Mouse (Mus musculus): Measurements from ENCODE around the gene Pmpcb.
"Not testable (repeated sequence)": the region's sequence is repeated elsewhere in the genome, so short reads cannot be mapped to it uniquely, and the experiment has no call there.

Gene Pmpcb

DNA sequence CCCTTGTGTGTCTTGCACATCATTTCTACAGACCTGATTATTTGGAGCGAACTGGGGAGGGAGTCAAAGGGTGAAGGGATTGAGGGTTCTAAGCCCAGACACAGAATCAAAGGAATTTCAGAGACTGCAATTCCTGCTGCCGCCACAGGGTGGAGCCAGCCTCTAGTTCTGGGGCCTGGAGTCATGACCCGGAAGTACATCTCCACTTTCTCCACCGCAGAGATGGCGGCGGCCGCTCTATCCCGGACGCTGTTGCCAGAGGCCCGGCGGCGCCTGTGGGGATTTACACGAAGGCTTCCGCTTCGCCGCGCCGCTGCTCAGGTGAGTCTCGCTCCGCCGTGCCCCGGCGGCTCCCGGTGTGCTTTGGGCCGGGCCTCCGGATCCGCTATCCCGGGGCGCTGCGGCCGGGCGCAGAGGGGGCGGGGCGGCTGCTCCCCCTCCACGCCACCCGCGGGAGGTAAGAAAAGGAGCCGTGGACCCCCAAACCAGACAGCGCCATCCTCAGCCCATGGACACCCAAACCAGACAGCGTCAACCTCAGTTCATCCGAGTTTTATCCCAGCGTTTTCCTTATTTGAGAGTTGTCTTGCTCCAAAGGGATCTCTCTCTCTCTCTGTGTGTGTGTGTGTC is at the start of gene Pmpcb:
TSS of gene Pmpcb (plus strand) at position 186 of the 630 bp plus-strand sequence.
- in situ Hi-C loops (cut with MseI, MboI) = loop anchor here in 1 of 2 experiments (10.0 kb wide), 1 partner anchor 72 kb away; no protein-coding TSS in a partner anchor

DNA sequence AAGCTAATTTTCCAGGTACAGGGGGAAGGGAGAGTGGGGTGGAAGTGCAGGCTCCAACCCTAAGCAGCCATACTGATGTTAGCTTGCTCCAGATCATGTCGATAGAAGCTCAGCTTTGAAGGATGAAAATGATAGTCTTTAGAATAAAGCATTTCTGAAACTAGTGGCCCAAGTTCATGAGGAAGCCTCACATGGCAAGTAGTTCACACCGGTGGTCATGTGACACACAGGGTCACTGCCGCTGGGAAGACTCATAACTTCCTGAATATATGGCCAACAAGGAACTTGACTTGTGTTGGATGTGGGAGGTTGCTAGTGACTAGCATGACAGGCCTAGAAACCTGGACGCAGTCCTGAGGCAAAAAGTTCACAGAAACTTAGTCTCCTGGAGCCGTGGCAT is 44.7 kb upstream of the Pmpcb start:
- in situ Hi-C loops (cut with MseI, MboI) = no loop called here

DNA sequence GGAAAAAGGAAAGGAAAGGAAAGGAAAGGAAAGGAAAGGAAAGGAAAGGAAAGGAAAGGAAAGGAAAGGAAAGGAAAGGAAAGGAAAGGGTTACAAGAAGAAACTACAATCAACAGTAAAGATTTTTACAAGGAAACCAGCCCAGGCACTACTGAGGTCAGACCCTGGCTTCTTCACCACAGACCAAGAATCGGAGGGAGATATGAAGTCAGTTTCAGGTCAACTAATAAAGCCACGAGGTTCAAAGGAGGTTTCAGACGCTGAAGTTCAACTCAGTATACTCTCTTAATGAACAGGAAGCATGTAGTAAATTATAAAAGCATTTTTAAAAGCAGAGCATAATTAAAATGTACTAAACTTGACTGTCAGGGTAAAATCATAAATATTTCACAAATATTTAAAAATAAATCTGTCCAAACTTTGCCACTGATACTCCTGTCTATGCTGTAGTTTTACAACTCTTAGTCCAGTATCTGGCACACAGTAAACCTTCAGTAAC is 43.5 kb upstream of the Pmpcb start:
- in situ Hi-C loops (cut with MseI, MboI) = no loop called here

DNA sequence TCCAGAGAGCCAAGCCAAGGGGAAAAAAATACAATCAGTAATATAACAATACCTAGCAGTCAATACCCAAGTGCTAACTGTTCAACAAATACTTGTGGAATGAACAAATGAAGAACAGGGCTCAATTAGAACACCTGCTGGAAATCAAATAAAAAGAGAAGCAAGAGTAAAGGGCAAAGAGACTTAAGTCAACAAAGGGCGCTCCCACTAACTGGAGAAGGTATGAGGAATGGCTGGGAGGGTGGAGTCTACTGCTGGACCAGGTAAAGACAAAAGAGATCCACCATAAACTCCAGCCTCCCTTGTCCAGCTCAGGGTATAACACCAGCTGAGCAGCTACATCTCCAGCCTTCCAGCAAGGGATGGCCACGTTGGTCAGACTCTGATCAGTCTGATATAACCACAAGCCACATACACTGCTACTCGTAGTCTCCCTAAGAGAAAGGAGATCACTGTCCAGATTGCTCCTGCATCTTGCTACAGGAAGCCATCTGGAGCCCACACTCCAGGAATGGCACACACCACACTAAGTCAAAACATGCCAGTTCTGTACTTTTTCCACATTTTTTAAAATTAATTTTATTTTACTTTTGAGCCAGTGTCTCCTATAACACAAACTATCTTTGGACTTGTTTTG is 42.0 kb upstream of the Pmpcb start:
- in situ Hi-C loops (cut with MseI, MboI) = no loop called here

DNA sequence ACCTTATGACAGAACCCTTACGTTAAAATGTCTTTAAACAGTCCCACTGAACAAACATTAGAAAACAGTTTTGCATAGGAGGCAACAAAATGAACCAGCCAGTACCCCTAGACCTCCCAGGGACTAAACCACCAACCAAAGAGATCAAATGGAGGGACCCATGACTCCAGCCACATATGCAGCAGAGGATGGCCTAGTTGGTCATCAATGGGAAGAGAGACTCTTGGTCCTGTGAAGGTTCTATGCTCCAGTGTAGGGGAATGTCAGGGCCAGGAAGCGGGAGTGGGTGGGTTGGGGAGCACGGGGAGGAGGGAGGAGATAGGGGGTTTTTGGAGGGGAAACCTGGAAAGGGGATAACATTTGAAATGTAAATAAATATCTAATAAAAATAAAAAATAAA is 37.4 kb upstream of the Pmpcb start:
- in situ Hi-C loops (cut with MseI, MboI) = not testable (repeated sequence)

DNA sequence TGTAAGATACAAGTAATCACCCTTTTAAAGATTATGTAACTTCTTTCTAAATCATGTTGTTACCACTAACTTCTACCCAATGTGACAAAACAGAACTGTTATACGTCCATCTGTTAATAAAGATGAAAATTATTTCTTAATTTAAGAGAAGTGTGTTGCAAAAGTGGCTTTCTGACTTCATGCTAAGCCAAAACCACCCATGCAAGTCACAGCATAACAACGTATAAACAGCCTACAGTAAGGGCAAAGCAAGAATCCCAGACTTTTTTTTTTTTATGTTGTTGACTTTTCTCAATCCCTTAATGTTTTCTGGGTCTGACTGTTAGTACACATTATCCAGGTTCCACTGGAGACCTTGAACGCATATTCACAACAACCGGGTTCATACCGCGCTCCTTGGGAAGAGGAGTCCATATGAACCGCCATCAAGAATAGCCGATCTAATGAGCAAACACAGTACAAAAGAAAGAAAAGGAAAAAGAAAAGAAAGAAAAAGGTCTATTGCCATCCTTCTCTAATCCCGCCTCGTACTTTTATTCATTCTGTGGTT is 36.6 kb upstream of the Pmpcb start:
- in situ Hi-C loops (cut with MseI, MboI) = no loop called here

DNA sequence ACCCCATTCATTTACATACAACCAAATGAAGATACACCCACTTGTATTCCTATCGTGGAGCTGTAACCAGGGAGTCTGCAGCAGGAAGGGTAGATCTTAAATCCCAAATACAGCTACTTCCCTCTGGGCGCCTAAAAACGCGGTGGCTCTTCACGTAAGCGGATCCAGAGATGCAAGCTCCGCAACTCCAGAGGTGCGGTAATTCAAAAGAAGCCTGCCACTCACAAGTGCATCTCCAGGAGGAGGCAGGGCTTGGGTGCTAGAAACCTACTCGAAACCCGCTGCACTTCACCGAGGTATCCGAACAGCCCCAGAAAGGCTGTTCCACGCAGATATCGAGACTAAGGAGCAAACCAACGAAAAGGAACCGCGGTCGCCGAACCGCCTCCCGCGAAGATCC is 36.0 kb upstream of the Pmpcb start:
- in situ Hi-C loops (cut with MseI, MboI) = no loop called here

DNA sequence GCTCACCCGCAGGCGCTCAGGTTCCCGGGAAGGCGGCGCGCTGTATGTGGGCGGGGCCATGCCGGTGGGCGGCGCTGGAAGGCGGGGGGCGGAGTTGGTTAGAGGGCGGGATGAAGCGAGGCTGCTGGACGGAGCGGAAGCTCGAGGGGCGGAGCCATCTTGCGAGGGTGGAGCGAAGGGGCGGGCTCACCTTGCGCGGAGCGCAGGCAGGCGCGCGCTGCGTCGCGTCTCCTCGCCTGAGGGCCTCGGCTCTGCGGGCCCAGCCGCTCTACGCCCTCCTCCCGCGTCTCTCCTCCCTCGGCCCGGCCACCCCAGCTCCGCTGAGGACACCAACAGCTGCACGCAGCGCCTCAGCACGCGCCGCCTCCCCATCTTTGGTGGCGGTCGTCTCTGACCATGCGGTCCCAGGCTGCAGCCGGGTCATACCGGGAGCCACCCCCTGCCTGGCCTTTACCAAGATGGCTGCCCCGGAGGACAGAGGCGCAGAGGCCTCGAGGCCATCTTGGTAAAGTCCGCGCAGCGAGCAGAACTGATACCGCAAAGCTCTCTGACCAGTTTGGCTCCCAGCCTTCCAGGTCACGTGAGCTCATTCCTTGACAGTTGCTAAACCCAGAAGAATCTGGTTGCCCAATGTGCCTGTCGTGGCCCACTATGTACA is 35.5 kb upstream of the Pmpcb start, which contains the start of gene Napepld:
TSS of gene Napepld (minus strand) at position 46 of the 658 bp plus-strand sequence.
- in situ Hi-C loops (cut with MseI, MboI) = no loop called here

DNA sequence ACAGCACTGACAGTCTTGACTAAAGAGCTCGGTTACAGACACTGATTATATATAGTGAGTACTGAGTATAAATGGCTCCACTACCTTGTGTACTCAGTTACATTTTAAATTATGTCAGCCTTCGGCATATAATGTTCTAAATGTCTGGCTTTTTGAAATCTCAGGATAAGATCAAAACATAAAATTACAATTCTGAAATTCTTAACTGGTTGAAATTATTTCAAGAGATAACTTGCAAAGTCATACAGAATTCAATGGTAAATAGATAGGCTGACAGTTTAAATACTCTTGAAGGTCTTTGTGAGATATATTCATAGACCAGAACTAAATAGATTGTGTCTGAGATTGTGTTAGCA is 35.0 kb upstream of the Pmpcb start:
- in situ Hi-C loops (cut with MseI, MboI) = no loop called here

DNA sequence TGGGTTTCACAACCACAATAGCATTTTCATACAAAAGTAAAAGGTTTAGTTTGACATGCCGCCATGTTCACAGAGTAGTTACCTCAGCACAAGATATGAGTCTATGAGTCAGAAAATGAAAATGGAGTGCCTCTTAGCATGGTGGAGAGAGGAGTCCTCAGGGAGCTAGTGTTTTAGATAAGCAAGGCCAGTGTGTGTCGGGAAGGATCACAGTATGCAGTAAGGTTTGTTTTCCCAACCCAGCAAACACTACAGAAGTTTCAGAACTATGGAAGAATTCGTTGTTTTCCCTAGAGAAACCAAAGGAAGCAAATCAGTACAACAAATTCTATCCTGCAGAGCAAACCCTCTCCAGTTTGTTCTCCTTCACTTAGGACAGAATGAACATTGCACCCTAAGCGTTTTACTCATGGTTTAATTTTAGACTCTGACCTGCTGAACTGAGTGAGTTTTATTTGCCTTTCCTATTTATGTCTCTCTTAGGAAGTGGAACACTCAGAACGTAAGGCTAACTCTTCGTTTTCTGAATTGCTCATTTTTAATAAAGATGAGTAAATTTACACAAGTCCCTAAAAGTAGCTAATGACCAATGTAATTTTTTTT is 34.0 kb upstream of the Pmpcb start:
- in situ Hi-C loops (cut with MseI, MboI) = no loop called here

DNA sequence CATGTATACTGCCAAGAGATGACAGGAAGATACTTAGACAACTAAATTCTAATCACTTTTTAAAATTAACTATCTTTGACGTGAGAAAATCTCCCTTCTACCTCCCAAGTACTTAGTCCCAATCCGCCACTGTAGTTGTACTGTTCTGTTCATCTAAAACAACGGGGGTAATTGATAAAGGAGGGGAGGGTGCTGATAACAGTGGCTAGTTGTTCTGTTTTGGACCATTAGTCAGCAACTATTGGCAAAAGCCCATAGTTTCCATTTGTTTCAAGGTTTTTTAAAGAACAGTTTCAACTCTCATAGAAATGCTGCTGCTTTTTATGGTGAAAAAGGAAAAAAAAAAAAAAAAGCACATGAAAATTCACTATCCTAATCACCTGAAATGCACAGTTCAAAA is 33.2 kb upstream of the Pmpcb start:
- in situ Hi-C loops (cut with MseI, MboI) = no loop called here

DNA sequence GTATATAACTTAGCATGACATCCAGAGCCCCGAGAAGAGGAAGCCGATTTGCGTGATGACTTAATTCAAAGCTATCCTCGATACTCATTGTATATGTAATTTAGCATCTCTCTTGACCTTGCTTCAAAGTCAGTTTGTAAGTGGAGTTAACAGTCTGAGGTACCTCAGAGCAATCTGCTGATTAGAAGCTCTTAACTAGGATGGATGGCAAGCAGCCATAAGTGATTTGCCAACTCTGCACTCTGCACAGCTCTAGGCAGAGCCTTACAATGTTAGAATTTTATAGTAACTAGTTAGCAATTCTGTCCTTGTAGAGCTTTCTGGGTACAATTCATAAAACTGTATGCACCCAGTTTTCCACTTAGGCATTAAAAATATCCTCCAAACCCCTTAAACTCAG is 30.4 kb upstream of the Pmpcb start:
- in situ Hi-C loops (cut with MseI, MboI) = no loop called here

DNA sequence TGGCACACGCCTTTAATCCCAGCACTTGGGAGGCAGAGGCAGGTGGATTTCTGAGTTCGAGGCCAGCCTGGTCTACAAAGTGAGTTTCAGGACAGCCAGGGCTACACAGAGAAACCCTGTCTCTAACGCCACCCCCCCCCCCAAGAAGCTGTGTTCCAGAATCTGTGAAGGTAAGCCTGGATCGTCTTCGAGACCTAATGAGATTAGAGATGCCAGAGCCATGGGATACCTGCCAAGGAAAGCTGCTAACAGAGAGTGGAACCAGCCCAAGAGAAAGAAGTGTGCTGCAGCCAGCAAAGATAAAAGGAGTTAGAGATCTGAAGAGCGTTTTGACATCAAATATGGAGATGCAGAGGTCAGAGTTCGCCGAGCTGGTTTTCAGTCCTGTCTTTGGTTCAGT is 28.9 kb upstream of the Pmpcb start:
- in situ Hi-C loops (cut with MseI, MboI) = not testable (repeated sequence)

DNA sequence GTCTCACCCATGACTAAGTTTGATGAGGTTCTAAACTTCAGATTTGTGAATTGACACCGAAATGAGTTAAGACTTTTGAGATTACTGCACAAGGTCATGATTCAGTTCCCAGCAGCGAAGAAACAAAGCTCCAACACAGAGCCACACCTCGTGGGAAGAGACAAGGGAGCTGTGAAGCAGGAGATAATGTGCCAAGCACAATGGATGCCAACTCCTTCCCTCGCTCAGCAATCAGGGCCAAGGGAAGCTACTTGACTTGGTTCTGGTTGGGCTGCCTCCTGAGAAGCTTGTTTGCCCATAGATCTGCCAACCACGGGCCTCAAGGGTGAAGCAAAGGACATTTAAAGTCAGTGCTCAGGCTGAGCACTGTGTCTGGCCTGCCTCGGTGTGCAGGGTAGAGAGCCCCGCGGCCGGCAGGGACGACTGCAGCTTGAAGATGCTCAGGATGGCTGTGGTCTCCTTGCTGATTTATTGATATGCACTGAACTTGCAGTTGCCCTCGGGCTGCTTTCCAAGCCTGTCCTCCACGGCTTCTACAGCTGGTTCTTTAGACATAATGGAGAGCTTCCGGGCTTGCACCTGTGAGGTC is 24.7 kb upstream of the Pmpcb start:
- in situ Hi-C loops (cut with MseI, MboI) = no loop called here

DNA sequence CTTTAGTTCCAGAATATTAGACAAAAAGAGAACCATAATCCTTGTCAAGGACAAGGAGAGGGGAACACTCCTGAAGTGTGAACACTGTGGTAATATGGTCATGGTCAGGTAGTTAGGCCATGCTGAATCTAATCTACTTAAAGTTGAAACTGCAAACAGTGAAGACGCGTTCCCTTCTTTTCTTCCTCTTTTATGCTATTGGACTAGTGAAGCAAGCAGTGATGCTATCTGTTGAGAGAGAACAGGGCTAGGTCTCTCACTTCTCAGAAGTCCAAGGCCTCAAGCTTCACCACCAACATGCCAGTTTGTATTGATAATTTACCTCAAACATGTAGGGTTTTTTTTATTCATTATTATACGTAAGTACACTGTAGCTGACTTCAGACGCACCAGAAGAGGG is 22.5 kb upstream of the Pmpcb start:
- in situ Hi-C loops (cut with MseI, MboI) = no loop called here

DNA sequence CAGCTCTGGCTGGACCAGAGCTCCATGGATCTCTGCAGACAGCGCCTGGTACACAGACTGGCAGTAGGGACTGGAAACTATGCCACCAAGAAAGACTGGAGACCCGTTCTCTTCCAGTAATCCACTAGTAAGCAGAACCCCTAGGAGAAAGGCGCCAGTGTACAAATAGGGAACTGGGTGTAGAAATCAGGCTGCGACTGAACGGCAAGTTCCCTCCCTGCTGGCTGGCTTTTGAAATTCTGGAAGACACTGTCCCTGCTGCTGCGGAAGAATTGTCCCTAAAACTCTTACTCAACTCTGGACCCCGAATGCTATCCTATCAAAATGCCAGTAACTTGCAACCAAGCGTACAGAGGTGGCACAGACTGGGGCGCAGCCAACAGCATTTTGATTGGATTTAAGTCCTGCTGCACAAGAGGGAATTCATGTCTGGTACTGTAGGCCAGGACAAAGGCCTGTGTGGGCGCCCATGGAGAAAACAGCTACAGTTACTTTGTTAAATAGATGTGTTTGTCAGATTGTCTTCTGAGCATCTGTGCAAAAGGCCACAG is 19.7 kb upstream of the Pmpcb start:
- in situ Hi-C loops (cut with MseI, MboI) = no loop called here

DNA sequence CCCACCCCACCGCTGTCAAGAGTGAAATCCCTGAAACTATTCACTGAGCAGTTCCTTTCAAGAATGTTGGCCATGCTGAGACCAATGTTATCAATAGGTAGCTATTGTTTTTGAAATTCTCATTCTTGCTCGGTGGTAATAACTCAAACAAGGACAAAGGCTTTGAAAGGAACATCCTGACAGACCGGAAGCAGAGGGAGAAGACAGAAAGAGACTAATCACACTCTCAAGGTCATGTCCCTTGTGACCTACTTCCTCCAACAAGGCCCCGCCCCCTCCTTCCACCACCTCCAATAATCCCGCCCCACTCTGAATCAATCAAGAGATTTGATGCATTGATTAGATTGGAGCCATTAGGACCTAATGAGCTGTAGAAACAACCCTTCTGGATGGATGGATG is 18.4 kb upstream of the Pmpcb start:
- in situ Hi-C loops (cut with MseI, MboI) = no loop called here

DNA sequence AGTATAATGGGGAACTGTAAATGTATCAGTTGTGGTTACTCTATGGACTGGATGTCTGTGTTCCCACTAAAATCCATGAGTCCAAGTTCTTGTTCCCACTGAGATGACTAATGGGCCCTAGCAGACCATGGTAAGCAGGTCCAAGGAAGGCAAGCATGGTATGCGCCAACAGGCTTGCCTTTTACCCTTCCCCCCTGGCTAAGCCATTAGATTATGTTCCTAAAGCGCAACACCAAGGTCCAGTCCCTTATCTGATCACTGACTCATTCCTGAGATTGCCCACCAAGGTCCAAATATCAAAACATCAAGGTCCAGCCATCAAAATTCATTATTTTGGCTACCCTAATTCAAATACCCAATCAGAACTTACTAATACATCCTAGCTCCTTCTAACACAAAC is 17.7 kb upstream of the Pmpcb start:
- in situ Hi-C loops (cut with MseI, MboI) = no loop called here

DNA sequence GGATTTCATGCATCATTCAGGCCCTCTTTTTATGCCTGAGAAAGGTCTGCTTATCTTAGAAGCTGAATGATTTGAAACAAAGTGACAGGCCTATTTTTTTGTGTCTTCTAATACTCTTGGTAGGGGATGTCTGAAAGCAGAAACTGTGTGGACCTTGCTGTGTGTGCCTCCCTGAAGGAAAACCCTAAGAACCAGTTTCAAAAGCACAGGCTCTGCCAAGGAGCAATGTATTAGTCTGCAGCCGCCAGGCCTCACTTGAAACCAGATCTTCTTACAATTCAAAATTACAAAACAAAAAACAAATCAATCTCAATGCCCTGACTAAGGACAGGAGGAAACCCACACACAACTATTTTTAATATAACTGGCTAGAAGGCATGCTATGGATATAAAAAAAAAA is 12.5 kb upstream of the Pmpcb start:
- in situ Hi-C loops (cut with MseI, MboI) = no loop called here

DNA sequence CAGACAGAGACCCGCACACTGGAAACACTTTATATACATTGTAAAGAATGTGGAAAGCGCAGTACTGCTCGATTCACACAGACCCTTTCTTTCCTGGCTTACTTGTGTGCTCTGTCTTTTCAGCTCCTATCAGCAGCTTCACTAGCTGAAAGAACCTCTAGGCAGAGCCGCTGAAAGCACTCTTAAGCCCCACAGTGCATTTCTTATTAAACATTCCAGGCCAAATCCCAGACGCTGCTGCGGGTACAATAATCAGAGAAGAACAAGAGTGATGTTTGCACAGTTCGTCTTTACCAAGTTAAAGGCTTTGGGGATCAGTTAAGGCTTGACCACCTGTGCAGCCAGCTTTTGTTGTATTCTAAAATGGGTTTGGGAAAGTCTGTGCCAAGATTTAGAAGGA is 12.1 kb upstream of the Pmpcb start:
- in situ Hi-C loops (cut with MseI, MboI) = no loop called here

DNA sequence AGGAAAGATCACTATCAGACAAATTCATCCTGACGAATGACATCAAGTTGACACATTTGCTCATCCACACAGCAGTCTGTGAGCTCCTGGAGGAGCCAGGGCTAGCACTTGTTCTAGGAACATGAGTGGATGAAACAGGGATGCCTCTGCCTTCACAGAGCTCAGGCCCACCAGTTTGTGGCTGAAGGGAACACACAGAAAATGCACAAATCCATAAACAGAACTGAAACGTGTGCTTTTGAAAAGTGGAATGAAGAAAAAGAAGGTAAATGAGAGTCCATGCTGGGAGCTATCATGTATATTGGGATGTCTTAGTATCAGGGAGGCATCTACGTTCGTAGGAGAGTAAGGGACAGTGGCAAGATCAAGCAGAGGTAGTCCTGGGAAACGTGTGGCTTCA is 7.8 kb upstream of the Pmpcb start:
- in situ Hi-C loops (cut with MseI, MboI) = no loop called here
